ENCODE assay signal across 8 mouse cellular contexts in genomic region chr10:111600677-111601099, GRCm38 (mm10).
DNase-seq lines count a peak whose midpoint lies in the region; ATAC-seq and TF ChIP-seq lines count a peak whose summit lies in the region.

No protein-coding gene starts in this region.

- TF ChIP-seq POLR2A in cerebellum, adult 2 months (IDR thresholded peaks at IDR 0.05; ENCODE audit: borderline replicate concordance, insufficient read depth, low read length), result no peak

- H3K36me3 ChIP-seq in heart, embryonic 11.5 days (ENCODE audit: control insufficient read depth, insufficient read depth, low read length), result no peaks in the 10 kb centered on the region
- H3K36me3 ChIP-seq in kidney, embryonic 15.5 days, result no peaks in the 10 kb centered on the region
- no peaks in the 10 kb centered on the region for H3K36me3 ChIP-seq in limb, embryonic 15.5 days

- WGBS in cerebellum, adult 2 months, result 10% methylated on average over 2 of the region's 2 CpGs
- 9% methylated on average over 2 of the region's 2 CpGs for whole genome bisulfite sequencing in heart, embryonic 11.5 days (ENCODE audit: insufficient replicate concordance)
- 8% methylated on average over 2 of the region's 2 CpGs for WGBS in kidney, embryonic 15.5 days
- 0% methylated on average over 2 of the region's 2 CpGs for whole genome bisulfite sequencing in limb, embryonic 15.5 days

- no peak overlapping the region for H3K4me3 ChIP-seq in cerebellum, adult 2 months (replicated peaks; ENCODE audit: insufficient read depth, low read depth, low read length)
- H3K4me3 ChIP-seq in heart, embryonic 11.5 days (ENCODE audit: low read depth, low read length), result no peak overlapping the region
- no peak overlapping the region for H3K4me3 ChIP-seq in kidney, embryonic 15.5 days (replicated peaks)
- H3K4me3 ChIP-seq in limb, embryonic 15.5 days, result no peak overlapping the region

- no peaks in the 10 kb centered on the region for H3K27me3 ChIP-seq in cerebellum, adult 2 months (ENCODE audit: control insufficient read depth, insufficient read depth, low read length)
- no peaks in the 10 kb centered on the region for H3K27me3 ChIP-seq in heart, embryonic 11.5 days (ENCODE audit: control insufficient read depth, insufficient read depth, low read length)
- no peaks in the 10 kb centered on the region for H3K27me3 ChIP-seq in kidney, embryonic 15.5 days
- no peaks in the 10 kb centered on the region for H3K27me3 ChIP-seq in limb, embryonic 15.5 days

- H3K4me1 ChIP-seq in cerebellum, adult 2 months (ENCODE audit: control insufficient read depth, insufficient read depth, low read length), result 0 out of 2 replicates have a peak, but pooled peaks cover 2% of the 10 kb centered on the region
- peaks cover 20% of the 10 kb centered on the region for H3K4me1 ChIP-seq in heart, embryonic 11.5 days (ENCODE audit: control insufficient read depth, insufficient read depth, low read length)
- H3K4me1 ChIP-seq in kidney, embryonic 15.5 days, result peaks cover 41% of the 10 kb centered on the region
- H3K4me1 ChIP-seq in limb, embryonic 15.5 days, result peaks cover 33% of the 10 kb centered on the region

- DNase-seq in cerebellum, adult 2 months, result peak; percentile 23 to 25
- DNase-seq in cerebellum, adult 11-12 months, result no peak
- DNase-seq in fibroblast of lung, adult 2 months (ENCODE audit: low read depth), result peak; percentile 96
- DNase-seq in thymus, postnatal 14 days, result peak; percentile 22

- TF ChIP-seq CTCF in cerebellum, adult 2 months (IDR thresholded peaks at IDR 0.05; ENCODE audit: borderline replicate concordance, insufficient read depth, low read depth, low read length), result no peak

- ATAC-seq in heart, embryonic 11.5 days (replicated peaks; ENCODE audit: insufficient number of reproducible peaks, low FRiP score, low TSS enrichment), result peak; percentile 53; the same call in 1 of the 2 replicates
- peak; percentile 90 for ATAC-seq in kidney, embryonic 15.5 days (replicated peaks; ENCODE audit: low FRiP score)
- ATAC-seq in limb, embryonic 15.5 days (ENCODE audit: insufficient number of reproducible peaks, low FRiP score, low TSS enrichment, low read depth), result peak; percentile 93
- ATAC-seq in monocyte, adult 5-6 weeks (replicated peaks; ENCODE audit: insufficient number of reproducible peaks, low FRiP score, low TSS enrichment, poor library complexity, severe bottlenecking), result 0 out of 2 replicates have a peak, but pooled peaks have one; percentile 17

- no peak overlapping the region for H3K9ac ChIP-seq in heart, embryonic 11.5 days (ENCODE audit: low read depth, low read length)
- H3K9ac ChIP-seq in kidney, embryonic 15.5 days, result no peak overlapping the region
- H3K9ac ChIP-seq in limb, embryonic 15.5 days, result no peak overlapping the region

- H3K9me3 ChIP-seq in heart, embryonic 11.5 days (replicated peaks; ENCODE audit: control insufficient read depth, low read length), result no peaks in the 10 kb centered on the region; the same call in 1 of the 2 replicates
- H3K9me3 ChIP-seq in kidney, embryonic 15.5 days (replicated peaks), result no peaks in the 10 kb centered on the region
- H3K9me3 ChIP-seq in limb, embryonic 15.5 days, result no peaks in the 10 kb centered on the region

- H3K27ac ChIP-seq in cerebellum, adult 2 months (ENCODE audit: insufficient read depth, low read length), result no peak overlapping the region
- no peak overlapping the region for H3K27ac ChIP-seq in heart, embryonic 11.5 days (ENCODE audit: low read depth, low read length)
- H3K27ac ChIP-seq in kidney, embryonic 15.5 days, result peak overlapping the region; percentile 75
- H3K27ac ChIP-seq in limb, embryonic 15.5 days, result peak overlapping the region; percentile 79

- H3K4me2 ChIP-seq in heart, embryonic 11.5 days, result no peak overlapping the region
- no peak overlapping the region for H3K4me2 ChIP-seq in kidney, embryonic 15.5 days
- H3K4me2 ChIP-seq in limb, embryonic 15.5 days, result peak overlapping the region; percentile 20; the same call in 1 of the 2 replicates

Comparison
In these comparisons a context has a peak if more than half of its experiments do, and no peak if none do; other contexts are left out.
1. H3K27ac ChIP-seq: peak in kidney, embryonic 15.5 days (single experiment) and limb, embryonic 15.5 days (single experiment); none in cerebellum, adult 2 months (single experiment) and heart, embryonic 11.5 days (single experiment).
2. ATAC-seq: peak in every context shown above with its lines; median percentile 93 in limb, embryonic 15.5 days; 90 in kidney, embryonic 15.5 days; 53 in heart, embryonic 11.5 days; 17 in monocyte, adult 5-6 weeks.